In the genomic region with DNA sequence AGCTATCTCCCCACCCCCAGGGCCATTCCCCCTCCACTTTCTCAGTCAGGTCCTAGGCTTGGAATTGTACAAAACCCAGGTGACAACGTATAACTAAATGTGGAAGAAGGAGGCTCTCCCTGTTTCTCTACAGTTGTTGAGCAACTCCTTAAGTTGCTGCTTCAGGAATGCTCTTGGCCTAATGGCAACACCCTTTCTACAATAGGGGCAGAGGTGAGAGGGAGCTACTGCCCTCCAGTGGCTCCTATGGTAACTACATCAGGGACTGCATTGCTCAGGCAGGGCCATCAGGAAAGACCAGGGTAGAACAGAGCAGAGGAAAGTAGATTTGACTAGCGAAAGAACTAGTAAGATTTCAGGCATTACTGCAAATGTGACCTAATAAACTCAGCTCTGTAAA, we compare ENCODE assay signal across 10 mouse cellular contexts. TPM values are rescaled to one million over a fixed set of nuclear protein-coding genes. Genes with fewer than 3 reads are reported as not detected.
DNase-seq lines count a peak whose midpoint lies in the region; ATAC-seq and TF ChIP-seq lines count a peak whose summit lies in the region.
"Had no signal": no experiment of that assay in that cellular context is flagged by ENCODE, and none has a peak within 500 bp of the region (broad histone marks: within the 10 kb centered on the region; RNA-seq: fewer than 3 reads in every experiment).

No protein-coding gene starts in this region.

- H3K36me3 ChIP-seq in hindbrain, embryonic 10.5 days: no peaks in the 10 kb centered on the region
- H3K36me3 ChIP-seq in hindbrain, embryonic 13.5 days: no peaks in the 10 kb centered on the region
- no peaks in the 10 kb centered on the region for H3K36me3 ChIP-seq in heart, postnatal 0 days (replicated peaks; ENCODE audit: control insufficient read depth, insufficient read depth, low read length)
- no peaks in the 10 kb centered on the region for H3K36me3 ChIP-seq in thymus, adult 2 months (ENCODE audit: control insufficient read depth, insufficient read depth, low read length)
- H3K36me3 ChIP-seq: embryonic facial prominence, embryonic 12.5 days; midbrain, embryonic 12.5 days had no signal

- no peak overlapping the region for H3K4me3 ChIP-seq in hindbrain, embryonic 10.5 days
- H3K4me3 ChIP-seq in hindbrain, embryonic 13.5 days: no peak overlapping the region
- no peak overlapping the region for H3K4me3 ChIP-seq in heart, postnatal 0 days (ENCODE audit: low read depth, low read length)
- no peak overlapping the region for H3K4me3 ChIP-seq in thymus, adult 2 months (ENCODE audit: control insufficient read depth, insufficient read depth, low read length)
- H3K4me3 ChIP-seq: embryonic facial prominence, embryonic 12.5 days; midbrain, embryonic 12.5 days had no signal

- TF ChIP-seq POLR2A in thymus, adult 2 months (IDR thresholded peaks at IDR 0.05; ENCODE audit: control insufficient read depth, extremely low read depth, insufficient read depth, low read length, poor library complexity): no peak

- no peak for ATAC-seq in hindbrain, embryonic 13.5 days (ENCODE audit: low FRiP score)
- ATAC-seq in heart, postnatal 0 days (ENCODE audit: insufficient read depth, low read depth): peak; percentile 77

- no peak overlapping the region for H3K9ac ChIP-seq in hindbrain, embryonic 13.5 days
- no peak overlapping the region for H3K9ac ChIP-seq in heart, postnatal 0 days (replicated peaks; ENCODE audit: low read depth, low read length)
- H3K9ac ChIP-seq: embryonic facial prominence, embryonic 12.5 days; midbrain, embryonic 12.5 days had no signal

- 45% methylated on average over 2 of the region's 2 CpGs for WGBS in hindbrain, embryonic 10.5 days
- WGBS in hindbrain, embryonic 13.5 days: 49% methylated on average over 2 of the region's 2 CpGs
- 46% methylated on average over 2 of the region's 2 CpGs for WGBS in heart, postnatal 0 days
- WGBS in thymus, adult 2 months: 43% methylated on average over 2 of the region's 2 CpGs

- no peaks in the 10 kb centered on the region for H3K27me3 ChIP-seq in hindbrain, embryonic 10.5 days (ENCODE audit: insufficient read depth, poor library complexity, severe bottlenecking)
- no peaks in the 10 kb centered on the region for H3K27me3 ChIP-seq in hindbrain, embryonic 13.5 days
- no peaks in the 10 kb centered on the region for H3K27me3 ChIP-seq in heart, postnatal 0 days (ENCODE audit: control insufficient read depth, insufficient read depth, low read length)
- no peaks in the 10 kb centered on the region for H3K27me3 ChIP-seq in thymus, adult 2 months (ENCODE audit: control insufficient read depth, insufficient read depth, low read length)
- H3K27me3 ChIP-seq: embryonic facial prominence, embryonic 12.5 days; midbrain, embryonic 12.5 days had no signal

- TF ChIP-seq EP300 in heart, postnatal 0 days (IDR thresholded peaks at IDR 0.05; ENCODE audit: low read depth): no peak

- DNase-seq in hindbrain, embryonic 10.5 days (ENCODE audit: low spot score): peak; percentile 71
- peak; percentile 92 for DNase-seq in ZHBTc4 (ENCODE audit: low read depth, low spot score)
- peak; percentile 62 to 76 for DNase-seq in cerebellum, postnatal 36 days
- peak; percentile 49 for DNase-seq in heart, postnatal 0 days (ENCODE audit: low spot score)
- DNase-seq in layer of hippocampus, adult 9-10 months (ENCODE audit: low spot score): peak; percentile 56
- peak; percentile 70 for DNase-seq in mesoderm, embryonic 11.5 days (ENCODE audit: low read depth, low spot score)
- peak; percentile 87 for DNase-seq in thymus, adult 2 months

- peak; percentile 94 for TF ChIP-seq CTCF in heart, postnatal 0 days (IDR thresholded peaks at IDR 0.05; ENCODE audit: low read depth)
- TF ChIP-seq CTCF in thymus, adult 2 months (IDR thresholded peaks at IDR 0.05; ENCODE audit: borderline replicate concordance, control insufficient read depth, extremely low read depth, insufficient read depth, low read length, poor library complexity): no peak

- peaks cover 35% of the 10 kb centered on the region for H3K4me1 ChIP-seq in hindbrain, embryonic 10.5 days (replicated peaks)
- H3K4me1 ChIP-seq in hindbrain, embryonic 13.5 days (replicated peaks): peaks cover 19% of the 10 kb centered on the region
- peaks cover 9% of the 10 kb centered on the region for H3K4me1 ChIP-seq in heart, postnatal 0 days (ENCODE audit: control insufficient read depth, insufficient read depth)
- H3K4me1 ChIP-seq in thymus, adult 2 months (replicated peaks; ENCODE audit: control insufficient read depth, insufficient read depth, low read length): peaks cover 4% of the 10 kb centered on the region

- H3K27ac ChIP-seq in hindbrain, embryonic 10.5 days: no peak overlapping the region
- no peak overlapping the region for H3K27ac ChIP-seq in hindbrain, embryonic 13.5 days
- H3K27ac ChIP-seq in heart, postnatal 0 days (ENCODE audit: low read depth): no peak overlapping the region
- no peak overlapping the region for H3K27ac ChIP-seq in thymus, adult 2 months (ENCODE audit: control insufficient read depth, insufficient read depth, low read length)
- H3K27ac ChIP-seq: embryonic facial prominence, embryonic 12.5 days; midbrain, embryonic 12.5 days had no signal

- no peak overlapping the region for H3K4me2 ChIP-seq in hindbrain, embryonic 13.5 days
- no peak overlapping the region for H3K4me2 ChIP-seq in heart, postnatal 0 days (ENCODE audit: low read depth, low read length)
- H3K4me2 ChIP-seq: embryonic facial prominence, embryonic 12.5 days; midbrain, embryonic 12.5 days had no signal

- no peaks in the 10 kb centered on the region for H3K9me3 ChIP-seq in hindbrain, embryonic 10.5 days
- no peaks in the 10 kb centered on the region for H3K9me3 ChIP-seq in hindbrain, embryonic 13.5 days
- no peaks in the 10 kb centered on the region for H3K9me3 ChIP-seq in heart, postnatal 0 days (replicated peaks; ENCODE audit: control insufficient read depth, low read length)
- H3K9me3 ChIP-seq: embryonic facial prominence, embryonic 12.5 days; midbrain, embryonic 12.5 days had no signal

RNA-seq across cellular contexts. Expression of a gene that starts 28.8 kb away (rescaled TPM):
- polyA plus RNA-seq in hindbrain, embryonic 10.5 days (2016; fragmentation: Nextera tagmentation; extraction: Ambion mirVana): 34.1 and 37.8 TPM in 2 replicates
- polyA plus RNA-seq in hindbrain, embryonic 13.5 days (2015; fragmentation: Nextera tagmentation; extraction: Ambion mirVana): 27.3 and 28.3 TPM in 2 replicates
- total RNA-seq in heart, postnatal 0 days (2014; rRNA removed; ENCODE audit: low replicate concordance): 7.8 and 21.9 TPM in 2 replicates
- polyA plus RNA-seq in heart, postnatal 0 days (2015; fragmentation: Nextera tagmentation; extraction: Ambion mirVana): 10.2 and 11.7 TPM in 2 replicates
- 4.6 and 5.4 TPM in 2 replicates for polyA plus RNA-seq in thymus, adult 2 months (2012; rRNA removed)
